Mouse (Mus musculus): ENCODE results near the gene Tmem205.

The Tmem205 gene

DNA sequence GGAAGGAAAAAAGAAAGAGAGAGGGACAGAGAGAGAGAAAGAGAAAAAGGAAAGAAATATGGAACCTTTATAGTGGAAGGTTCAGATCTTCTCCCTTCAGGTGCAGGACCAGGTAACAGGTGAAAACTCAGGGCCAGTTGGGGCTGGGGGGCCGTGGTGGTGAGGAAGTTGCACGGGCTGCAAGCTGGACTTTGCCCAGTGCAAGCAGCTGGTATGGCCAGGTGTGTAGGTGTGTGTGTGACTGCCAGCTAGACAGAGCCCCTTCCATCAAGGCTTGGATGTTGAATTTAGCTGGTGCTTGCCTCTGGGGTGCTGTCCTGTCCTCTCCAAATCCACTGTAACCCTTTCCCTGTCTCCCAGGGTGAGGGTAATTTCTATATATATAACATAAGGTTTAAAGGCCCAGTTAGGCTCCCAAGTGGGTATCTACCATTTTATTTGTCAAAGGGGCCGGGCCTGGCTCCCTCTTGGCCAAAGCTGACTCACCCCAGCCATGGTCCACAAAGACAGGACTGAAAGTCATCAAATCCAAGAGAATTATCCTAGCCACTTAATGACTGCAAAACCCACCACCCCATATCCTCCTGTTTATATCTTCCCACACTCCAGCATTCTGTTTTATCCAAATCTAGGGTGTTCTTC is 10.4 kb downstream of the Tmem205 start:
- no peak for DNase-seq (ENCODE audit: low spot score)

DNA sequence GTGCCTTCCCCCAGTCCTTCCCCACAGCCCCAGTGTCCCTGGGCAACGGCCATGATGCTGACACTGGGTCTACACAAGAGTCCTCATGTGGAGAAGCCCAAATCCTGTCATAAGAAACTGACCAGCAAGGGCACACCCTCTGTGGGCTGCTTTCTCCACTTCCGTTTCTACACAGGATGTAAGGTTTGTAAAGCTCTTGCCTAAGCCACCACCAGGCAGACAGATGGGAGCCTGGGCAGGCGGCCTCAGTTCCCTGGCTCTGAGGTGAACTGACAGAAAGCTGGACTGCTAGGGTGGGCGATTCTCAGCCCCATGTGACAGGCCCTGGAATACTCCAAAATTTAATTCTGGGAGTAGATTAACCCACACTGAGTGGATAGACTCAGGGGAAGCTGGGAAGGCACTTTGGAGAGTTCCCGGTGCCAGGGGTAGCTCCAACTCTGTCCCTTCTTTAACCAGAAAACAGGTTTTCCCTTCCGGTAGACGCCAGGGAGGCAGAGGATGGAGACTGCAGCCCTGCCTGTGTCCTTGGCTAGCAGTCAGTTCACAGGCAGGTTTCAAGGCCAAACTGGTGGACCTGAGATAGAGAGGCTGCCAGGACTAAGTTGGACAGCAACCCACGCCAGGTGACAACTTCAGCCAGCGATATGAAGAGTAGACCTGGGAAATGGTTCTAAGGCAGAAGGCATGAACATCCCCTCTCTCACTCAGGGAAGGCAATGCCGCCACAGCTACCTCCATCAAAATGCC is 17.7 kb downstream of the Tmem205 start:
- DNase-seq (ENCODE audit: low spot score) = no peak

DNA sequence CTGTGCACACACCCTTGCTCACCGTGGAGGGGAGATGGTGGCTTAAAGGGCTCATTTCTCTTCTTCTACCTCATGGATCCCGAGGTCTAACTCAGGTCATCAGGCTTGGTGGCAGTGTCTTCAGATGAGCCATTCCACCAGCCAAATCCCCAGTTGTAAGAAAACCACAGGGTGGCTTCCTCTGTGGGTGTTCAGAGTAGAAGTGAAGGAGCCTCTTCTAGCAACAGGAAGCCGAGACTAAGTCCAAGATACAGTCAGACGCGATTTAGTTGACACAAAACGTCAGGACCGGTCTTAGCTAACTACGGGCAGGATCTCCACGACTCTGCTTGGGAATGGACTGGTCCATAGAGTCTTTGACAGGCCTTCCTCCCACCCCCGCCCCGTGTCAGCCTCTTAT is 19.1 kb downstream of the Tmem205 start:
- no peak for DNase-seq (ENCODE audit: low spot score)

GRCm38 (mm10) chr9:21904031-21904430 is 23.3 kb downstream of the Tmem205 start:
- DNase-seq (ENCODE audit: low spot score) = no peak

DNA sequence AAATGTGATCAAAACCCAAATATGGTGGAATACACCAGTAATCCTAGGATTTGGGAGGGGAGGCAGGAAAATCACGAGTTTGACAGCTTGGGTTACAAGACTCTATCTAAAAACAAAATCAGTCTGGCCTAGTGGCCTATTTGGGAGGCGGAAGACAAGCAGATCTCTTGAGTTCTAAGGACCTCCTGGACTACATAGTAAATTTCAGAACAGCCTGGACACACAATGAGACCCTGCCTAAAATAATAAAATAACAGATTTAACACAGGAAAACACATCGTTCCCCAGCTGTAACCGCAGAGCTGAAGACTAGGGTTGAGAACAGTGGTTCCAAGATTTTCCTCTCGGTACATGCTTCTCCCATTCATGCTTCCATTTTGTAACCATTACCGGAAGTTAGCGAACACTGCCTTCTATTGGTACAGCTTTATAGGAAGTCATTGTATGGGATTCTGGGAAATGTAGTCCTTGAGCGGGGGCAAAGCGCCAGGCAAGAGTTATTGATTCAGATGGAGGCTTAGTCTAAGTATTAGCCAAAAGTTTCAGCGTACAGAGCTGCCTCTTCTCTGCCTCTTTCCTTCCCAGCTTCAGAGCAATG is 26.0 kb downstream of the Tmem205 start:
- DNase-seq (ENCODE audit: low spot score) = peak; percentile 23

DNA sequence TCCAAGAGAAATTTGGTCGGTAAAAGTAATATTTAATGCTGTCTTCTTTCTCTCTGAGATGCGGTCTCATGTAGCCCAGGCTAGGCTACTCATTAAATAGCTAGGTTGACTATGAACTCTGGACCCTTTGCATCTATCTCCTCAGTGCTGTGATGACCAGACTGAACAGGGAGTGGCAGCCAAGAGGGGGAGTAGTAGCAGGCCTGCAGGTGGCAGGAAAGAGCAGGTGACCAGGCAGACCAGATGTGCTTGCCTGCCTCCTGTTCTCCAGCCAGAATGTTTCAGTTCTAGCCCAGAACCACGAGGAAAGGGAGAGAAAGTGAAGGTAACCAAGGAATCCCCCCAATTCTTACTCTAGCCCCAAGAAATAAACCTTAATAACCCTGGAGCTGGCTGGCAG is 38.1 kb downstream of the Tmem205 start:
- DNase-seq (ENCODE audit: low spot score) = no peak

DNA sequence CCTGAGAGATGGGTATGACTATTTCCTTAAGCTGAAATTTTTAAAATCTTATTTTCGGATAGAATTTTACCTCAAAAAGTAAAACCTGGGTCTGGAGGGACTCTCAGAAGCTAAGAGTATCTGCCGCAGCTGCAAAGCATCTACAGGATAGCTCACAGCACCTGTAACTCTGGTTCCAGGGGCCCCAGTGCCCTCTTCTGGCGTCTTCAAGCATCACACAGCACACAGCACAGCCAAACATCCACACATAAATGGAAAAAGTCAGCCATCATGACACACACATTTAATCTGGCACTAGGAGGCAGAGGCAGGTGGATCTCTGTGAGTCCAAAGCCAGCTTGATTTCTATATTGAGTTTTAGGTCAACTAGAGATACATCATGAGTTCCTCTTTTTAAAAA is 50.8 kb downstream of the Tmem205 start:
- DNase-seq (ENCODE audit: low spot score) = no peak

DNA sequence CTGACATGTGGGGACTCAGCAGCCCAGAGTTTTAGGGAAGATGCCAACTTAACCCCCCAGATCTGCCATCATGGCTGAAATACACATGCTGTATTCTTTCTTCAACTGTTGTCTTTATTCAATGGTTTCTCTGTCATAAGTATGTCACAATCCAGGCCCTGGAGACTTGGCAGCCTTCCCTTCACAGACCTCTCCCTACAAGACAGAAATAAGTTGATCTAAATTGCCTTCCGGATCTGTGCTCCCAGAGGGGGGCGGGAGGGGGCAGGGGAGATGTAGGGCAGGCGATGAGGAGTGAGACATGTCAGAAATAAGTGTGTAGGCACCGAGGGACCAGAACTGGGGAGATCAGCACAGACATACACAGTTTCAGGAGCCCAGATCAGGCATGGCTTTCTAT is 55.2 kb downstream of the Tmem205 start:
- DNase-seq (ENCODE audit: low spot score) = no peak
